Mouse (Mus musculus) myocyte (in vitro differentiated cells): Measurements from ENCODE around the gene Lrguk.

Experiments used
- CEBPB ChIP-seq: IDR thresholded peaks from 2 replicates; pipeline ENCODE4 v1.6.1; 2011; ENCODE audit warnings: mild to moderate bottlenecking, moderate library complexity; ENCODE audit not compliant: poor library complexity, insufficient read depth, severe bottlenecking
- E2F4 ChIP-seq: IDR thresholded peaks from one replicate; pipeline ENCODE4 v1.6.1; 2011; ENCODE audit warnings: mild to moderate bottlenecking, control low read depth, moderate library complexity; ENCODE audit not compliant: insufficient read depth
- MAX ChIP-seq: IDR thresholded peaks from one replicate; pipeline ENCODE4 v1.6.1; 2011; ENCODE audit warnings: low read depth, mild to moderate bottlenecking, control low read depth
- MYOD1 ChIP-seq, 3 experiments: IDR thresholded peaks; one replicate each; pipeline ENCODE4 v1.6.1; 2011; ENCODE audit warnings: control low read depth in 2 of 3, low read depth in 2 of 3, mild to moderate bottlenecking in 2 of 3, moderate library complexity in 1 of 3; ENCODE audit not compliant: insufficient read length in 2 of 3, control insufficient read depth in 1 of 3
- MYOG ChIP-seq, 3 experiments: IDR thresholded peaks; one replicate each; pipeline ENCODE4 v1.6.1; 2011; ENCODE audit warnings: control low read depth in 2 of 3, low read depth in 2 of 3, mild to moderate bottlenecking in 2 of 3; ENCODE audit not compliant: insufficient read length in 2 of 3, control insufficient read depth in 1 of 3, insufficient read depth in 1 of 3
- POLR2A ChIP-seq: IDR thresholded peaks from one replicate; pipeline ENCODE4 v1.6.1; 2011; ENCODE audit warnings: low read depth, mild to moderate bottlenecking, control low read depth, moderate library complexity; ENCODE audit not compliant: insufficient read length
- POLR2AphosphoS2 ChIP-seq: IDR thresholded peaks from one replicate; pipeline ENCODE4 v1.6.1; 2011; ENCODE audit warnings: low read depth, control low read depth; ENCODE audit not compliant: insufficient read length
- REST ChIP-seq: IDR thresholded peaks from one replicate; pipeline ENCODE4 v1.6.1; 2011; ENCODE audit warnings: mild to moderate bottlenecking, control low read depth, moderate library complexity; ENCODE audit not compliant: insufficient read depth, insufficient read length
- TCF12 ChIP-seq: IDR thresholded peaks from one replicate; pipeline ENCODE4 v1.6.1; 2011; ENCODE audit warnings: mild to moderate bottlenecking, control low read depth; ENCODE audit not compliant: poor library complexity, insufficient read depth, severe bottlenecking
- TCF3 ChIP-seq: IDR thresholded peaks from one replicate; pipeline ENCODE4 v1.6.1; 2011; ENCODE audit warnings: low read depth, control low read depth; ENCODE audit not compliant: insufficient read length
- USF1 ChIP-seq: IDR thresholded peaks from one replicate; pipeline ENCODE4 v1.6.1; 2011; ENCODE audit warnings: low read depth, mild to moderate bottlenecking, control low read depth, moderate library complexity

GRCm38 (mm10) chr6:34176111-34176863 lies 147.0 kb downstream of the Lrguk start:
- peak; percentile 64 for TF ChIP-seq USF1
- no peak for TF ChIP-seq POLR2A
- TF ChIP-seq TCF3, result no peak
- no peak for TF ChIP-seq TCF12
- TF ChIP-seq MYOG (IDR thresholded peaks at IDR 0.05; ENCODE audit: control insufficient read depth in 1 of 3, insufficient read depth in 1 of 3, insufficient read length in 2 of 3, low read depth in 2 of 3), result no peak
- TF ChIP-seq REST, result no peak
- TF ChIP-seq CEBPB, result no peak
- no peak for TF ChIP-seq MAX
- TF ChIP-seq MYOD1 (IDR thresholded peaks at IDR 0.05; ENCODE audit: control insufficient read depth in 1 of 3, insufficient read length in 2 of 3, low read depth in 2 of 3), result no peak
- no peak for TF ChIP-seq POLR2AphosphoS2
- no peak for TF ChIP-seq E2F4
